ENCODE assay signal across 9 mouse cellular contexts in the genomic region with DNA sequence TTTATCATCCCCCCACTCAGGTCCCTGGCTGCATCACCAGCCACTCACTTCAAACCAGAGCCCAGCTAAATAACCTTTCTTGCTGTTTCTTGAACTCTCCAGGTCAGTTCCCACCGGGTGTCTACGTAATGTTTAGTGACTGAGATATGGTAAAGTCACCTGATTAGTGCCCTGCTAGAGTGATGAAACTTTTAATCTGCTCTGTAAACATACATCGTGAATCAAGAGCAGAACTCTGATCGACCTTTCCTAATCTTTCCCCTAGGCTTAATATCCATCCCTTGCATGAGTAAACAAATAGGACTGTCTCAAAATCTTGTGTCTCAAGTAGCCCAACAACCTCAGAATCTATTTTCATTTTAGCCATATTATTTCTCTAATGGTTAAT. TPM values are rescaled to one million over a fixed set of nuclear protein-coding genes. Genes with fewer than 3 reads are reported as not detected.
DNase-seq lines count a peak whose midpoint lies in the region; ATAC-seq and TF ChIP-seq lines count a peak whose summit lies in the region.
"Had no signal": no experiment of that assay in that cellular context is flagged by ENCODE, and none has a peak within 500 bp of the region (broad histone marks: within the 10 kb centered on the region; RNA-seq: fewer than 3 reads in every experiment).

No protein-coding gene starts in this region.

- TF ChIP-seq EP300 in MEL (IDR thresholded peaks at IDR 0.05; ENCODE audit: low read depth in 1 of 2, low read length in 2 of 2) = no peak

- no peaks in the 10 kb centered on the region for H3K9me3 ChIP-seq in hindbrain, embryonic 14.5 days (ENCODE audit: control insufficient read depth, low read length)
- H3K9me3 ChIP-seq in hindbrain, embryonic 11.5 days (ENCODE audit: control insufficient read depth, low read length) = no peaks in the 10 kb centered on the region
- no peaks in the 10 kb centered on the region for H3K9me3 ChIP-seq in MEL (replicated peaks; ENCODE audit: insufficient read depth, low read length)
- H3K9me3 ChIP-seq in hindbrain, embryonic 15.5 days = no peaks in the 10 kb centered on the region
- H3K9me3 ChIP-seq: midbrain, embryonic 12.5 days had no signal

- 0 out of 2 replicates have a peak, but pooled peaks cover 4% of the 10 kb centered on the region for H3K4me1 ChIP-seq in hindbrain, embryonic 14.5 days (replicated peaks; ENCODE audit: control insufficient read depth, insufficient read depth, low read length)
- H3K4me1 ChIP-seq in hindbrain, embryonic 11.5 days (replicated peaks; ENCODE audit: control insufficient read depth, insufficient read depth, low read length) = no peaks in the 10 kb centered on the region
- peaks cover 6 to 10% of the 10 kb centered on the region in 2 experiments for H3K4me1 ChIP-seq in MEL (ENCODE audit: control insufficient read depth in 1 of 2, insufficient read depth in 2 of 2, low read length in 2 of 2)
- peaks cover 6% of the 10 kb centered on the region; the same call in 1 of the 2 replicates for H3K4me1 ChIP-seq in hindbrain, embryonic 15.5 days (replicated peaks)

- 69% methylated on average over 4 of the region's 4 CpGs for WGBS in hindbrain, embryonic 14.5 days
- WGBS in hindbrain, embryonic 11.5 days = 77% methylated on average over 4 of the region's 4 CpGs
- 79% methylated on average over 4 of the region's 4 CpGs for WGBS in hindbrain, embryonic 15.5 days
- WGBS in macrophage (ENCODE audit: missing documents) = 76% methylated on average over 3 of the region's 4 CpGs

- no peak overlapping the region for H3K27ac ChIP-seq in hindbrain, embryonic 14.5 days
- H3K27ac ChIP-seq in hindbrain, embryonic 11.5 days (ENCODE audit: low read depth, low read length) = no peak overlapping the region
- H3K27ac ChIP-seq in MEL (ENCODE audit: control insufficient read depth, low read depth, low read length) (peak overlapping the region; percentile 90), macrophage (peak overlapping the region; percentile 87)
- H3K27ac ChIP-seq in hindbrain, embryonic 15.5 days (replicated peaks) = no peak overlapping the region
- H3K27ac ChIP-seq: midbrain, embryonic 12.5 days had no signal

- no peak for TF ChIP-seq POLR2A in MEL (IDR thresholded peaks at IDR 0.05; ENCODE audit: control insufficient read depth in 1 of 2, insufficient read depth in 1 of 2, low read depth in 1 of 2, low read length in 2 of 2, poor library complexity in 1 of 2)

- ATAC-seq in hindbrain, embryonic 14.5 days (ENCODE audit: low FRiP score) = no peak
- ATAC-seq in hindbrain, embryonic 11.5 days (ENCODE audit: low FRiP score) = no peak
- ATAC-seq in hindbrain, embryonic 15.5 days (ENCODE audit: low FRiP score, low read depth) = no peak

- TF ChIP-seq RAD21 in MEL (IDR thresholded peaks at IDR 0.05; ENCODE audit: low read depth, low read length) = no peak

- no peak overlapping the region for H3K4me3 ChIP-seq in hindbrain, embryonic 14.5 days (replicated peaks; ENCODE audit: low read length)
- no peak overlapping the region for H3K4me3 ChIP-seq in hindbrain, embryonic 11.5 days (ENCODE audit: low read depth, low read length)
- H3K4me3 ChIP-seq in MEL (ENCODE audit: control insufficient read depth in 1 of 2, insufficient read depth in 1 of 2, low read depth in 2 of 2, low read length in 2 of 2) = peak overlapping the region; percentile 80 to 87
- no peak overlapping the region for H3K4me3 ChIP-seq in hindbrain, embryonic 15.5 days
- peak overlapping the region; percentile 79 for H3K4me3 ChIP-seq in macrophage (ENCODE audit: inconsistent target)
- H3K4me3 ChIP-seq: midbrain, embryonic 12.5 days had no signal

- TF ChIP-seq CTCF in MEL (IDR thresholded peaks at IDR 0.05 in 2 of 3, conservative IDR thresholded peaks at IDR 0.05 in 1 of 3; ENCODE audit: control insufficient read depth in 1 of 3, insufficient read depth in 1 of 3, low read depth in 2 of 3, low read length in 3 of 3, poor library complexity in 1 of 3, severe bottlenecking in 1 of 3) = no peak

- no peak for DNase-seq in hindbrain, embryonic 14.5 days (ENCODE audit: low spot score)
- no peak for DNase-seq in hindbrain, embryonic 11.5 days (ENCODE audit: low spot score)
- peak; percentile 34 for DNase-seq in MEL (ENCODE audit: low read depth, low spot score)
- DNase-seq in adrenal gland, postnatal 14 days = no peak
- no peak for DNase-seq in gastrocnemius, postnatal 14 days
- DNase-seq in right cerebral cortex, postnatal 4 days = no peak

- no peak overlapping the region for H3K9ac ChIP-seq in hindbrain, embryonic 14.5 days
- H3K9ac ChIP-seq in hindbrain, embryonic 11.5 days (ENCODE audit: low read depth, low read length) = no peak overlapping the region
- peak overlapping the region; percentile 87 for H3K9ac ChIP-seq in MEL (ENCODE audit: control insufficient read depth, low read depth, low read length, poor library complexity, severe bottlenecking)
- no peak overlapping the region for H3K9ac ChIP-seq in hindbrain, embryonic 15.5 days

- H3K27me3 ChIP-seq in hindbrain, embryonic 14.5 days (ENCODE audit: control insufficient read depth, insufficient read depth, low read length) = no peaks in the 10 kb centered on the region
- H3K27me3 ChIP-seq in hindbrain, embryonic 11.5 days (ENCODE audit: control insufficient read depth, insufficient read depth, low read length) = no peaks in the 10 kb centered on the region
- H3K27me3 ChIP-seq in MEL (ENCODE audit: control insufficient read depth in 1 of 2, insufficient read depth in 2 of 2, low read length in 2 of 2) = no peaks in the 10 kb centered on the region
- no peaks in the 10 kb centered on the region for H3K27me3 ChIP-seq in hindbrain, embryonic 15.5 days
- H3K27me3 ChIP-seq: midbrain, embryonic 12.5 days had no signal

- intact Hi-C loops in gastrocnemius, postnatal 14 days (cut with DNase I; ENCODE audit: low total_unique reads) = no loop called here

- H3K36me3 ChIP-seq in hindbrain, embryonic 14.5 days (replicated peaks; ENCODE audit: control insufficient read depth, insufficient read depth) = no peaks in the 10 kb centered on the region
- H3K36me3 ChIP-seq in hindbrain, embryonic 11.5 days (ENCODE audit: control insufficient read depth, insufficient read depth, low read length) = no peaks in the 10 kb centered on the region
- peaks cover 0 to 7% of the 10 kb centered on the region in 2 experiments; a peak in 2 of 4 replicates for H3K36me3 ChIP-seq in MEL (ENCODE audit: control insufficient read depth in 1 of 2, insufficient read depth in 2 of 2, low read length in 2 of 2)
- no peaks in the 10 kb centered on the region for H3K36me3 ChIP-seq in hindbrain, embryonic 15.5 days
- H3K36me3 ChIP-seq in macrophage (ENCODE audit: inconsistent target) = no peaks in the 10 kb centered on the region; the same call in 1 of the 2 replicates
- H3K36me3 ChIP-seq: midbrain, embryonic 12.5 days had no signal

- H3K79me2 ChIP-seq in MEL (ENCODE audit: control insufficient read depth, insufficient read depth, low read length, poor library complexity) = no peaks in the 10 kb centered on the region; the same call in 1 of the 2 replicates
- H3K79me2 ChIP-seq in macrophage (ENCODE audit: inconsistent target) = peaks cover 56% of the 10 kb centered on the region

- peak overlapping the region; percentile 70; the same call in 1 of the 2 replicates for H3K4me2 ChIP-seq in hindbrain, embryonic 14.5 days (replicated peaks)
- H3K4me2 ChIP-seq in hindbrain, embryonic 11.5 days (replicated peaks; ENCODE audit: low read depth, low read length) = no peak overlapping the region
- 0 out of 2 replicates have a peak overlapping the region, but pooled peaks have one; percentile 88 for H3K4me2 ChIP-seq in hindbrain, embryonic 15.5 days

RNA-seq across cellular contexts. Expression of a gene that starts 1.5 kb away (rescaled TPM):
- polyA plus RNA-seq in hindbrain, embryonic 14.5 days (2014; fragmentation: Nextera tagmentation; extraction: Ambion mirVana) = 8.6 and 10.7 TPM in 2 replicates
- 21.6 and 23.4 TPM in 2 replicates for polyA plus RNA-seq in hindbrain, embryonic 11.5 days (2014; fragmentation: Nextera tagmentation; extraction: Ambion mirVana)
- 3.0 and 3.7 TPM in 2 replicates for total RNA-seq in MEL (2012; rRNA removed)
- 1 to 10 TPM in 1 of 2 experiments, not detected in 1; 7.6 TPM for polyA plus RNA-seq in MEL (2012; ENCODE audit: insufficient read depth in 1 of 2, insufficient read length in 2 of 2, low read depth in 1 of 2, low replicate concordance in 2 of 2, missing spikeins in 1 of 2)
- polyA plus RNA-seq in hindbrain, embryonic 15.5 days (2015; fragmentation: Nextera tagmentation; extraction: Ambion mirVana) = 9.0 and 9.1 TPM in 2 replicates
- 10 to 100 TPM in 15 of 26 experiments, 1 to 10 TPM in 11; 2.1 to 36.1 (median 11.8) TPM for total RNA-seq in macrophage (2018; cell fraction: chromatin; rRNA removed)
- total RNA-seq in macrophage (2018; cell fraction: cytosol; rRNA removed) = 10 to 100 TPM; 31.0 to 57.5 (median 36.6) TPM
- total RNA-seq in macrophage (2018; cell fraction: nucleus; rRNA removed) = 10 to 100 TPM in 23 of 26 experiments, 1 to 10 TPM in 3; 6.5 to 51.2 (median 16.8) TPM
- 31.7 to 46.3 TPM (median 42.0 TPM) in 3 replicates for polyA plus RNA-seq in macrophage (2018)
- total RNA-seq in adrenal gland, postnatal 14 days (2021) = 39.0 and 51.5 TPM in 2 replicates
- total RNA-seq in gastrocnemius, postnatal 14 days (2021) = 10 to 100 TPM; 16.2 to 16.8 TPM

RNA-seq across cellular contexts. Expression of a gene that starts 36.1 kb away (rescaled TPM):
- 6.5 and 8.2 TPM in 2 replicates for polyA plus RNA-seq in hindbrain, embryonic 14.5 days (2014; fragmentation: Nextera tagmentation; extraction: Ambion mirVana)
- 8.9 and 10.1 TPM in 2 replicates for polyA plus RNA-seq in hindbrain, embryonic 11.5 days (2014; fragmentation: Nextera tagmentation; extraction: Ambion mirVana)
- total RNA-seq in MEL (2012; rRNA removed) = 11.4 TPM in 2 replicates
- polyA plus RNA-seq in MEL (2012; ENCODE audit: insufficient read depth in 1 of 2, insufficient read length in 2 of 2, low read depth in 1 of 2, low replicate concordance in 2 of 2, missing spikeins in 1 of 2) (10 to 100 TPM in 1 of 2 experiments, not detected in 1; 11.8 TPM), macrophage (2018) (61.5 to 114 TPM (median 61.6 TPM) in 3 replicates)
- polyA plus RNA-seq in hindbrain, embryonic 15.5 days (2015; fragmentation: Nextera tagmentation; extraction: Ambion mirVana) = 7.3 and 8.0 TPM in 2 replicates
- total RNA-seq in macrophage (2018; cell fraction: chromatin; rRNA removed) = 100 to 1,000 TPM in 24 of 26 experiments, 10 to 100 TPM in 2; 97.1 to 196 (median 136) TPM
- 10 to 100 TPM; 47.4 to 84.8 (median 67.0) TPM for total RNA-seq in macrophage (2018; cell fraction: cytosol; rRNA removed)
- 100 to 1,000 TPM in 13 of 26 experiments, 10 to 100 TPM in 13; 75.8 to 197 (median 100) TPM for total RNA-seq in macrophage (2018; cell fraction: nucleus; rRNA removed)
- total RNA-seq in adrenal gland, postnatal 14 days (2021) = 29.5 and 31.4 TPM in 2 replicates
- 1 to 10 TPM; 6.6 to 7.2 TPM for total RNA-seq in gastrocnemius, postnatal 14 days (2021)

RNA-seq across cellular contexts. Expression of a gene that starts 36.6 kb away (rescaled TPM):
- polyA plus RNA-seq in hindbrain, embryonic 14.5 days (2014; fragmentation: Nextera tagmentation; extraction: Ambion mirVana) = 42.1 TPM in 2 replicates
- polyA plus RNA-seq in hindbrain, embryonic 11.5 days (2014; fragmentation: Nextera tagmentation; extraction: Ambion mirVana) = 36.1 and 38.7 TPM in 2 replicates
- total RNA-seq in MEL (2012; rRNA removed) = 65.1 and 79.6 TPM in 2 replicates
- 10 to 100 TPM in 1 of 2 experiments, not detected in 1; 61.6 TPM for polyA plus RNA-seq in MEL (2012; ENCODE audit: insufficient read depth in 1 of 2, insufficient read length in 2 of 2, low read depth in 1 of 2, low replicate concordance in 2 of 2, missing spikeins in 1 of 2)
- 38.8 and 39.0 TPM in 2 replicates for polyA plus RNA-seq in hindbrain, embryonic 15.5 days (2015; fragmentation: Nextera tagmentation; extraction: Ambion mirVana)
- 100 to 1,000 TPM in 16 of 26 experiments, 10 to 100 TPM in 10; 61.3 to 344 (median 127) TPM for total RNA-seq in macrophage (2018; cell fraction: chromatin; rRNA removed)
- total RNA-seq in macrophage (2018; cell fraction: cytosol; rRNA removed) = 1,000 to 10,000 TPM in 6 of 26 experiments, 100 to 1,000 TPM in 20; 289 to 1,112 (median 609) TPM
- 100 to 1,000 TPM; 108 to 456 (median 182) TPM for total RNA-seq in macrophage (2018; cell fraction: nucleus; rRNA removed)
- polyA plus RNA-seq in macrophage (2018) = 845 to 1,624 TPM (median 1,052 TPM) in 3 replicates
- 214 and 236 TPM in 2 replicates for total RNA-seq in adrenal gland, postnatal 14 days (2021)
- 10 to 100 TPM; 80.7 to 88.4 TPM for total RNA-seq in gastrocnemius, postnatal 14 days (2021)

Comparison
In these comparisons a context has a peak if more than half of its experiments do, and no peak if none do; other contexts are left out.
1. H3K27ac ChIP-seq: peak in MEL (single experiment) and macrophage (single experiment); none in hindbrain, embryonic 14.5 days (single experiment), hindbrain, embryonic 11.5 days (single experiment) and hindbrain, embryonic 15.5 days (single experiment).
2. H3K4me3 ChIP-seq: peak in MEL (2 of 2) and macrophage (single experiment); none in hindbrain, embryonic 14.5 days (single experiment), hindbrain, embryonic 11.5 days (single experiment) and hindbrain, embryonic 15.5 days (single experiment).
3. RNA of a gene that starts 36.6 kb away (polyA plus RNA-seq): 845 to 1,624 TPM in macrophage; 61.6 TPM in MEL, 42.1 TPM in hindbrain, embryonic 14.5 days, 38.8 to 39.0 TPM in hindbrain, embryonic 15.5 days and 36.1 to 38.7 TPM in hindbrain, embryonic 11.5 days; every median in the first group is over 10 times any median in the second.